Mouse (Mus musculus) adrenal gland, postnatal 4 days (tissue): ENCODE data around the gene Sult5a1. TPM values are rescaled to one million over a fixed set of nuclear protein-coding genes. Genes with fewer than 3 reads are reported as not detected.
A peak's percentile ranks its signal among the peaks of the same experiment; 100 is the strongest.
"Not testable (repeated sequence)": the region's sequence is repeated elsewhere in the genome, so short reads cannot be mapped to it uniquely, and the experiment has no call there.

Experiments
- DNase-seq, 2 experiments: peaks; one replicate each; pipeline ENCODE4 v3.0.0; 2021 to 2022; ENCODE audit warnings: low spot score in 2 of 2, mixed read lengths in 2 of 2
- long read RNA-seq, 2 experiments: library from polyadenylated mRNA; stranded (forward); transcript quantifications; one replicate each; pipeline ENCODE4 v2.0.0; 2021
- total RNA-seq, 2 experiments: library from RNA; stranded (reverse); gene quantifications; 2 replicates each; pipeline ENCODE4 v1.2.3; 2021

Sult5a1 gene
- 10 to 100 TPM; 14.6 to 16.6 TPM for total RNA-seq
- long read RNA-seq, experiment 1, transcript Sult5a1-201 (7 exons, 3,805 nt) = major isoform, 5 of 8 reads
- long read RNA-seq, experiment 1, partial matches to known transcripts = 1 of 8 reads
- long read RNA-seq, experiment 1, other reads (novel, unspliced or antisense) = 2 of 8 reads
- long read RNA-seq, experiment 2, transcript Sult5a1-201 (7 exons, 3,805 nt) = major isoform, 5 of 7 reads
- long read RNA-seq, experiment 2, partial matches to known transcripts = 0 of 7 reads
- long read RNA-seq, experiment 2, other reads (novel, unspliced or antisense) = 2 of 7 reads

GRCm38 (mm10) chr8:123157888-123158465 is at the start of gene Sult5a1:
Gene Sult5a1, minus strand, starts transcription at chr8:123158315.
- DNase-seq = no peak

- no peak for DNase-seq
These were observed 45.5 kb upstream of the Sult5a1 start for GRCm38 (mm10) chr8:123203571-123203970.

GRCm38 (mm10) chr8:123202288-123202687 is 44.2 kb upstream of the Sult5a1 start:
- peak; percentile 24 to 49 for DNase-seq

- no peak for DNase-seq
These were observed 41.7 kb upstream of the Sult5a1 start for GRCm38 (mm10) chr8:123199864-123200263.

- not testable (repeated sequence) for DNase-seq
These were observed 38.9 kb upstream of the Sult5a1 start for GRCm38 (mm10) chr8:123197016-123197415.

GRCm38 (mm10) chr8:123193771-123194170 is 35.7 kb upstream of the Sult5a1 start:
- DNase-seq = no peak

GRCm38 (mm10) chr8:123191908-123192307 is 33.8 kb upstream of the Sult5a1 start:
- no peak for DNase-seq

- DNase-seq = peak; percentile 36 to 64
These were observed 32.6 kb upstream of the Sult5a1 start for GRCm38 (mm10) chr8:123190678-123191077.

GRCm38 (mm10) chr8:123188841-123189240 is 30.7 kb upstream of the Sult5a1 start:
- no peak for DNase-seq

- DNase-seq = no peak
These were observed 29.9 kb upstream of the Sult5a1 start for GRCm38 (mm10) chr8:123188006-123188405.

- DNase-seq = no peak
These were observed 27.7 kb upstream of the Sult5a1 start, which contains the start of gene Dpep1 for GRCm38 (mm10) chr8:123185566-123186409. Gene Dpep1, plus strand, starts transcription at chr8:123186242.

- DNase-seq = no peak
These were observed 23.3 kb upstream of the Sult5a1 start for GRCm38 (mm10) chr8:123181391-123181790.

- DNase-seq = no peak
These were observed 1.9 kb downstream of the Sult5a1 start for GRCm38 (mm10) chr8:123156070-123156773.

GRCm38 (mm10) chr8:123155177-123155576 is 2.9 kb downstream of the Sult5a1 start:
- no peak for DNase-seq

GRCm38 (mm10) chr8:123150737-123151171 is 7.4 kb downstream of the Sult5a1 start:
- DNase-seq = no peak

- DNase-seq = no peak
These were observed 11.7 kb downstream of the Sult5a1 start for GRCm38 (mm10) chr8:123146390-123146789.

- DNase-seq = no peak
These were observed 12.8 kb downstream of the Sult5a1 start for GRCm38 (mm10) chr8:123145279-123145678.

GRCm38 (mm10) chr8:123141741-123142462 is 16.2 kb downstream of the Sult5a1 start:
- peak in 1 of 2 experiments; percentile 60 for DNase-seq

- no peak for DNase-seq
These were observed 19.4 kb downstream of the Sult5a1 start for GRCm38 (mm10) chr8:123138741-123139140.

- DNase-seq = no peak
These were observed 20.5 kb downstream of the Sult5a1 start for GRCm38 (mm10) chr8:123137645-123138077.
